Mouse (Mus musculus): ENCODE measurements around the gene Macrod2. TPM values are rescaled to one million over a fixed set of nuclear protein-coding genes. Genes with fewer than 3 reads are reported as not detected.

The Macrod2 gene
- polyA plus RNA-seq, 1 experiment, result not detected

GRCm38 (mm10) chr2:141301030-141301429 lies 905.9 kb downstream of the Macrod2 start:
- H3K4me3 ChIP-seq (ENCODE audit: insufficient read depth, low read depth, low read length), result no peak overlapping the region
- no peak overlapping the region for H3K27ac ChIP-seq (ENCODE audit: insufficient read depth, low read depth, low read length)
- WGBS, result 53% methylated on average over 2 of the region's 2 CpGs
- H3K4me1 ChIP-seq (ENCODE audit: control insufficient read depth, insufficient read depth, low read length), result no peaks in the 10 kb centered on the region
- no peak for TF ChIP-seq CTCF (IDR thresholded peaks at IDR 0.05; ENCODE audit: insufficient read depth, low read depth, low read length)
- TF ChIP-seq POLR2A (IDR thresholded peaks at IDR 0.05; ENCODE audit: insufficient read depth, low read depth, low read length), result no peak

- no peak overlapping the region for H3K4me3 ChIP-seq (ENCODE audit: insufficient read depth, low read depth, low read length)
- TF ChIP-seq POLR2A (IDR thresholded peaks at IDR 0.05; ENCODE audit: insufficient read depth, low read depth, low read length), result no peak
- TF ChIP-seq CTCF (IDR thresholded peaks at IDR 0.05; ENCODE audit: insufficient read depth, low read depth, low read length), result no peak
- no peak overlapping the region for H3K27ac ChIP-seq (ENCODE audit: insufficient read depth, low read depth, low read length)
- WGBS, result 87% methylated on average over 3 of the region's 3 CpGs
- H3K4me1 ChIP-seq (ENCODE audit: control insufficient read depth, insufficient read depth, low read length), result peaks cover 3% of the 10 kb centered on the region; the same call in 1 of the 2 replicates
Observed at GRCm38 (mm10) chr2:141308406-141308805, 913.3 kb downstream of the Macrod2 start.

DNA sequence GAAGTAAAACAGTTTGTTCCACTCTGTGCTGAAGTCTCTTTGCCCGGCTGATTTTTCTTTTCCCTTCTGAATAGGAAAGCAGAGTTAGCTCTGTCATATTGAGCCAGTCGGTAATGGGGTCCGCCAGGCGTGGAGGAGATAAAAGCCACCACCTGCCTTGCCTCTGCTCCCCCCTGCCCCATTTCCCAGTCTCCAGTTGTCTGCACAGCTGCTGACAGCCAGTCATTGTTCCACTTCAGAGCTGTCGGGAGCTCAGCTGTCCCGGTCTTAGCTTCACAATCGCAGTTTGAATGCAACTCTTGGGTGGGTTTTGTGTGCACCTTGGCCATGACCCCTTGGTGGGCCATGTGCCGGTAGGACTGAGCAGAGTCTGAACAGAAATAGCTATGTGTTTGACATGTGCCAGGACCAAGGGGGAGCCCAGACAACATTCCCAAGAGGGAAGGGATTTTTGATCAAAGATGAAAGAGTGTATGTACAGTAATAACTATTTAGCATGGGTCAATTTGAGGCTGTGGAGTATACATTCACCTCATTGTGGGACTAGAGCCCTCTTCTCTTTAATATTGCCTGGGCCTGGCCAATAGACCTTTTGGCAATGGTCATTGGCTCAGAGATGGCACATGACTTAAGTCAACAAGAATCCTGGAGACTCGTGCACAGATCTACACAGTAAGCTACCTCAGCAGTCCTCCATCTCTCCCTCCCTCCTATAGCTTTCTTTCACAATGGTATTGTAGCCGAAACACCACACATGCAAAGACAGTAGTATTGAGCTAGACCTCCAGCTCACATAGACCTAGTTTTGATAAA lies 917.2 kb downstream of the Macrod2 start:
- H3K4me1 ChIP-seq (ENCODE audit: control insufficient read depth, insufficient read depth, low read length), result peaks cover 3% of the 10 kb centered on the region; the same call in 1 of the 2 replicates
- WGBS, result 47% methylated on average over 10 of the region's 10 CpGs
- H3K27ac ChIP-seq (ENCODE audit: insufficient read depth, low read depth, low read length), result no peak overlapping the region
- H3K4me3 ChIP-seq (ENCODE audit: insufficient read depth, low read depth, low read length), result no peak overlapping the region
- TF ChIP-seq CTCF (IDR thresholded peaks at IDR 0.05; ENCODE audit: insufficient read depth, low read depth, low read length) (no peak), POLR2A (IDR thresholded peaks at IDR 0.05; ENCODE audit: insufficient read depth, low read depth, low read length) (no peak)

DNA sequence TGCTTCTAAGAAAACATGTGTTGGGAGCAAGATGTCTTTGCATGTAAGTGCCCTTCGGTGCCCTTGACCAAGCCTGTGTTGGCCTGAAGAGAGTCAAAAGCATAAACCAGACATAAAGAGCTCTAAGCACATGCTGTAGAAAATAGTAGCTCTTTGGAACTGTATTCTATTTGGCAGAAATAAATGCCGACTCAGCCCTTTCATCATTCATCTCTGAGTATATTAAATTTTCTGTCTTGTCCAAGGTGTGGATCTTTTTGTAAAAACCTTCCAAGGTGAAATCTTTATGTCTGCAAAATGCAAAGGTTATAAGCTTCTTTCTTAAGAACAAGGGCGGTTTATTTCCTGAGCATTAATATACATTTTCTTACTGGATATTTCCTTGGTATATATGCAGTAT lies 920.2 kb downstream of the Macrod2 start:
- 96% methylated on average over 3 of the region's 3 CpGs for WGBS
- H3K4me1 ChIP-seq (ENCODE audit: control insufficient read depth, insufficient read depth, low read length), result peaks cover 3% of the 10 kb centered on the region; the same call in 1 of the 2 replicates
- TF ChIP-seq CTCF (IDR thresholded peaks at IDR 0.05; ENCODE audit: insufficient read depth, low read depth, low read length), result no peak
- TF ChIP-seq POLR2A (IDR thresholded peaks at IDR 0.05; ENCODE audit: insufficient read depth, low read depth, low read length), result no peak
- H3K27ac ChIP-seq (ENCODE audit: insufficient read depth, low read depth, low read length), result no peak overlapping the region
- no peak overlapping the region for H3K4me3 ChIP-seq (ENCODE audit: insufficient read depth, low read depth, low read length)

- H3K4me3 ChIP-seq (ENCODE audit: insufficient read depth, low read depth, low read length), result no peak overlapping the region
- no peaks in the 10 kb centered on the region for H3K4me1 ChIP-seq (ENCODE audit: control insufficient read depth, insufficient read depth, low read length)
- no peak overlapping the region for H3K27ac ChIP-seq (ENCODE audit: insufficient read depth, low read depth, low read length)
- TF ChIP-seq POLR2A (IDR thresholded peaks at IDR 0.05; ENCODE audit: insufficient read depth, low read depth, low read length) (no peak), CTCF (IDR thresholded peaks at IDR 0.05; ENCODE audit: insufficient read depth, low read depth, low read length) (no peak)
- WGBS, result 67% methylated on average over 7 of the region's 7 CpGs
Observed at GRCm38 (mm10) chr2:141323956-141324460, 928.9 kb downstream of the Macrod2 start.

DNA sequence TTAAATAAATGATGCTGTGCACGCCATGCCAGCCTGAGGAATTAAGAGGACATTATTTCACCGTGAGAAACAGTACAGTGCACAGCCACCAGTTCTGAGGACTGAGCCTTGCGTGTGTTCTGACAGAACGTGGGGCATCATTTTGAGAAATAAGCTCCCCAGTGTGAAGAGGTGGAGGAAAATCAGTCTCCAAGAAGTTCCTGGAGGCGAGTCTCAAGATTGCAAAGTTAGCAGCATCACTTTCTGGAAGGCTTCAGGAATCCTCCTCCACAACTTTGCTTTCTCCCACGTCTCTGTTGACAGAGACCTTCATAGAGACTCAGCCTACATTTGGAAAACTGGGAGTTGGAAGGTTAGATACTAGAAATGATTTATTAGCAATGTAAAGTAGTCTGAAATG lies 932.2 kb downstream of the Macrod2 start:
- H3K27ac ChIP-seq (ENCODE audit: insufficient read depth, low read depth, low read length), result no peak overlapping the region
- H3K4me3 ChIP-seq (ENCODE audit: insufficient read depth, low read depth, low read length), result no peak overlapping the region
- WGBS, result 83% methylated on average over 6 of the region's 6 CpGs
- TF ChIP-seq CTCF (IDR thresholded peaks at IDR 0.05; ENCODE audit: insufficient read depth, low read depth, low read length) (no peak), POLR2A (IDR thresholded peaks at IDR 0.05; ENCODE audit: insufficient read depth, low read depth, low read length) (no peak)
- no peaks in the 10 kb centered on the region for H3K4me1 ChIP-seq (ENCODE audit: control insufficient read depth, insufficient read depth, low read length)

- WGBS, result 70% methylated on average over 3 of the region's 3 CpGs
- Histone ChIP-seq H3K27ac (ENCODE audit: insufficient read depth, low read depth, low read length) (no peak overlapping the region), H3K4me3 (ENCODE audit: insufficient read depth, low read depth, low read length) (no peak overlapping the region), H3K4me1 (ENCODE audit: control insufficient read depth, insufficient read depth, low read length) (no peaks in the 10 kb centered on the region)
- no peak for TF ChIP-seq POLR2A (IDR thresholded peaks at IDR 0.05; ENCODE audit: insufficient read depth, low read depth, low read length)
- no peak for TF ChIP-seq CTCF (IDR thresholded peaks at IDR 0.05; ENCODE audit: insufficient read depth, low read depth, low read length)
Observed at GRCm38 (mm10) chr2:141337708-141338107, 942.6 kb downstream of the Macrod2 start.

GRCm38 (mm10) chr2:141343988-141344535 lies 949.0 kb downstream of the Macrod2 start:
- Histone ChIP-seq H3K4me1 (ENCODE audit: control insufficient read depth, insufficient read depth, low read length) (no peaks in the 10 kb centered on the region), H3K4me3 (ENCODE audit: insufficient read depth, low read depth, low read length) (no peak overlapping the region), H3K27ac (ENCODE audit: insufficient read depth, low read depth, low read length) (no peak overlapping the region)
- 53% methylated on average over 10 of the region's 10 CpGs for WGBS
- TF ChIP-seq CTCF (IDR thresholded peaks at IDR 0.05; ENCODE audit: insufficient read depth, low read depth, low read length), result no peak
- TF ChIP-seq POLR2A (IDR thresholded peaks at IDR 0.05; ENCODE audit: insufficient read depth, low read depth, low read length), result no peak

DNA sequence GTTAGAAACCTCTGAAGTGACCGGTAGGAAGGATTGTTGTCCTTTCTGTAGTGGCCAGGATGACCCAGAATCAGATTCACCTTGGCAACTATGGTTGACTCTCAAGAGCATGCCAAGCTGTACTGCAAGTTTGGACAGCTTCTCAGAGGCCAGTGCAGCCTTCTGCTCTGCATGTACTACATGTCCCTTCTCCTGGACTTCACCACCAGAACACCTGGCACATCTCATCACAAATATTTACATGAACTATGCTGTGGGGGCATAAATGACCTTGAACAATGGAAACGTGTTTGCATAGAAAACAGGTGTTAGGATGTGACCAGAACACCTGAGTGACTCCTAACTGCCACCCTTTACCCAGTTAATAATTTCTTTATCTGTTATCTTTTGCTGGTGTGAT lies 957.5 kb downstream of the Macrod2 start:
- Histone ChIP-seq H3K27ac (ENCODE audit: insufficient read depth, low read depth, low read length) (no peak overlapping the region), H3K4me1 (ENCODE audit: control insufficient read depth, insufficient read depth, low read length) (no peaks in the 10 kb centered on the region), H3K4me3 (ENCODE audit: insufficient read depth, low read depth, low read length) (no peak overlapping the region)
- 88% methylated on average over 2 of the region's 2 CpGs for WGBS
- TF ChIP-seq POLR2A (IDR thresholded peaks at IDR 0.05; ENCODE audit: insufficient read depth, low read depth, low read length) (no peak), CTCF (IDR thresholded peaks at IDR 0.05; ENCODE audit: insufficient read depth, low read depth, low read length) (no peak)
